Mouse (Mus musculus) G1E (cell line): ENCODE data around the gene Slc25a45. TPM values are rescaled to one million over a fixed set of nuclear protein-coding genes. Genes with fewer than 3 reads are reported as not detected.

Experiments used
- ATAC-seq: 2 replicates; pipeline ENCODE4 v1.8.0; 2016; ENCODE audit warnings: mild to moderate bottlenecking; ENCODE audit not compliant: insufficient number of reproducible peaks, poor library complexity, low FRiP score, severe bottlenecking; ENCODE audit errors: extremely low read depth
- DNase-seq: peaks from one replicate; pipeline ENCODE4 v3.0.0; 2012; ENCODE audit warnings: low spot score
- H3K27me3 ChIP-seq: 2 replicates; pipeline ENCODE4 v1.6.1; 2012; ENCODE audit warnings: mild to moderate bottlenecking, low read length, inconsistent platforms; ENCODE audit not compliant: insufficient read depth
- H3K36me3 ChIP-seq: replicated peaks from 2 replicates; pipeline ENCODE3; 2012; ENCODE audit warnings: mild to moderate bottlenecking, inconsistent platforms
- H3K4me1 ChIP-seq: 2 replicates; pipeline ENCODE4 v1.6.1; 2012; ENCODE audit warnings: low read depth, low read length, inconsistent platforms, mixed read lengths; ENCODE audit not compliant: insufficient read depth
- H3K4me3 ChIP-seq: 2 replicates; pipeline ENCODE4 v1.5.1; 2012; ENCODE audit warnings: low read depth, mild to moderate bottlenecking, inconsistent platforms, low read length, moderate library complexity, mixed read lengths
- H3K9me3 ChIP-seq: replicated peaks from 2 replicates; pipeline ENCODE4 v1.6.1; 2012; ENCODE audit warnings: inconsistent platforms
- CTCF ChIP-seq: IDR thresholded peaks from 2 replicates; pipeline ENCODE4 v1.5.1; 2012; ENCODE audit warnings: low read depth, low read length, inconsistent platforms, mixed read lengths
- GATA1 ChIP-seq: IDR thresholded peaks from 2 replicates; pipeline ENCODE4 v1.6.1; 2012; ENCODE audit warnings: borderline replicate concordance, low read length, inconsistent platforms, mixed read lengths
- GATA2 ChIP-seq: IDR thresholded peaks from 2 replicates; pipeline ENCODE4 v1.6.1; 2012; ENCODE audit warnings: low read depth, low read length, inconsistent platforms, borderline replicate concordance
- POLR2AphosphoS5 ChIP-seq: IDR thresholded peaks from 2 replicates; pipeline ENCODE4 v1.6.1; 2012; ENCODE audit warnings: low read depth, low read length, inconsistent platforms; ENCODE audit not compliant: insufficient replicate concordance
- TAL1 ChIP-seq: conservative IDR thresholded peaks from 2 replicates; pipeline ENCODE4 v1.6.1; 2012; ENCODE audit warnings: low read depth, low read length, inconsistent platforms, mixed read lengths
- polyA plus RNA-seq: library from polyadenylated mRNA; stranded (reverse); fragments of >175 nt; gene quantifications from 2 replicates; pipeline ENCODE4 v1.2.3, GENCODE M21; 2012
- total RNA-seq, 2 experiments: library from RNA; stranded (forward) in 1 of 2; stranded (reverse) in 1 of 2; fragments of 200-1000 nt in 1 of 2; fragments of >200 nt in 1 of 2; fragmentation: Nextera tagmentation in 1 of 2; gene quantifications; 2 replicates each; pipeline ENCODE4 v1.2.3; 2014 to 2017

Slc25a45 gene
- total RNA-seq (2014; fragmentation: Nextera tagmentation) (3.5 and 6.4 TPM in 2 replicates), total RNA-seq (2017) (10.9 and 12.5 TPM in 2 replicates), polyA plus RNA-seq (0.68 and 0.93 TPM in 2 replicates)

GRCm38 (mm10) chr19:5877618-5878361 is at the start of gene Slc25a45:
Slc25a45 (plus strand) TSS chr19:5877808.
- peaks cover 2% of the 10 kb centered on the region; the same call in 1 of the 2 replicates for H3K27me3 ChIP-seq
- peak within 1 kb of the TSS; percentile 1; the same call in 1 of the 2 replicates for H3K4me3 ChIP-seq
- peaks cover 53% of the 10 kb centered on the region for H3K4me1 ChIP-seq
- ATAC-seq (peak; percentile 57), DNase-seq (peak; percentile 64)
- peak; percentile 41 for TF ChIP-seq CTCF
- no peak for TF ChIP-seq POLR2AphosphoS5
- H3K36me3 ChIP-seq: peaks cover 11% of the 10 kb centered on the region
- H3K9me3 ChIP-seq: no peaks in the 10 kb centered on the region

GRCm38 (mm10) chr19:5828155-5828554 is 49.5 kb upstream of the Slc25a45 start:
- no peaks in the 10 kb centered on the region for H3K27me3 ChIP-seq
- ATAC-seq (no peak), DNase-seq (no peak)
- H3K36me3 ChIP-seq: peaks cover 92% of the 10 kb centered on the region
- no peaks in the 10 kb centered on the region for H3K9me3 ChIP-seq
- H3K4me1 ChIP-seq: peaks cover 38% of the 10 kb centered on the region
- no peak overlapping the region for H3K4me3 ChIP-seq
- no peak for TF ChIP-seq POLR2AphosphoS5
- TF ChIP-seq GATA2: no peak
- TF ChIP-seq TAL1: no peak
- TF ChIP-seq CTCF: no peak
- TF ChIP-seq GATA1: no peak

GRCm38 (mm10) chr19:5828905-5829304 is 48.7 kb upstream of the Slc25a45 start:
- Histone ChIP-seq H3K4me1 (peaks cover 38% of the 10 kb centered on the region), H3K27me3 (no peaks in the 10 kb centered on the region), H3K4me3 (no peak overlapping the region), H3K36me3 (peaks cover 92% of the 10 kb centered on the region), H3K9me3 (no peaks in the 10 kb centered on the region)
- DNase-seq (no peak), ATAC-seq (no peak)
- TF ChIP-seq GATA1 (no peak), TAL1 (no peak), GATA2 (no peak), POLR2AphosphoS5 (no peak), CTCF (no peak)

GRCm38 (mm10) chr19:5829958-5830615 is 47.5 kb upstream of the Slc25a45 start:
- Histone ChIP-seq H3K9me3 (no peaks in the 10 kb centered on the region), H3K4me3 (no peak overlapping the region), H3K36me3 (peaks cover 88% of the 10 kb centered on the region), H3K27me3 (no peaks in the 10 kb centered on the region), H3K4me1 (peaks cover 41% of the 10 kb centered on the region)
- ATAC-seq (no peak), DNase-seq (no peak)
- TF ChIP-seq CTCF (no peak), GATA2 (no peak), TAL1 (no peak), POLR2AphosphoS5 (no peak), GATA1 (no peak)

- DNase-seq: no peak
- no peak for ATAC-seq
Observed at GRCm38 (mm10) chr19:5830776-5831175, 46.8 kb upstream of the Slc25a45 start.

GRCm38 (mm10) chr19:5831224-5831957 is 46.2 kb upstream of the Slc25a45 start:
- TF ChIP-seq POLR2AphosphoS5 (no peak), GATA2 (no peak), GATA1 (no peak)
- ATAC-seq (no peak), DNase-seq (no peak)
- peaks cover 42% of the 10 kb centered on the region for H3K4me1 ChIP-seq
- no peaks in the 10 kb centered on the region for H3K9me3 ChIP-seq
- no peaks in the 10 kb centered on the region for H3K27me3 ChIP-seq
- H3K36me3 ChIP-seq: peaks cover 87% of the 10 kb centered on the region
- no peak overlapping the region for H3K4me3 ChIP-seq

More at GRCm38 (mm10) chr19:5830776-5831175, 46.8 kb upstream of the Slc25a45 start:
- no peaks in the 10 kb centered on the region for H3K9me3 ChIP-seq
- TF ChIP-seq POLR2AphosphoS5 (no peak), GATA2 (no peak), TAL1 (no peak), GATA1 (no peak)
- H3K4me1 ChIP-seq: peaks cover 45% of the 10 kb centered on the region
- H3K27me3 ChIP-seq: no peaks in the 10 kb centered on the region
- no peak overlapping the region for H3K4me3 ChIP-seq
- H3K36me3 ChIP-seq: peaks cover 88% of the 10 kb centered on the region
